Mouse (Mus musculus): ENCODE data around the gene Rtcb. TPM values are rescaled to one million over a fixed set of nuclear protein-coding genes. Genes with fewer than 3 reads are reported as not detected.
A peak's percentile ranks its signal among the peaks of the same experiment; 100 is the strongest.

Gene Rtcb
- total RNA-seq, 1 experiment from 2014 or later = 115 TPM

DNA sequence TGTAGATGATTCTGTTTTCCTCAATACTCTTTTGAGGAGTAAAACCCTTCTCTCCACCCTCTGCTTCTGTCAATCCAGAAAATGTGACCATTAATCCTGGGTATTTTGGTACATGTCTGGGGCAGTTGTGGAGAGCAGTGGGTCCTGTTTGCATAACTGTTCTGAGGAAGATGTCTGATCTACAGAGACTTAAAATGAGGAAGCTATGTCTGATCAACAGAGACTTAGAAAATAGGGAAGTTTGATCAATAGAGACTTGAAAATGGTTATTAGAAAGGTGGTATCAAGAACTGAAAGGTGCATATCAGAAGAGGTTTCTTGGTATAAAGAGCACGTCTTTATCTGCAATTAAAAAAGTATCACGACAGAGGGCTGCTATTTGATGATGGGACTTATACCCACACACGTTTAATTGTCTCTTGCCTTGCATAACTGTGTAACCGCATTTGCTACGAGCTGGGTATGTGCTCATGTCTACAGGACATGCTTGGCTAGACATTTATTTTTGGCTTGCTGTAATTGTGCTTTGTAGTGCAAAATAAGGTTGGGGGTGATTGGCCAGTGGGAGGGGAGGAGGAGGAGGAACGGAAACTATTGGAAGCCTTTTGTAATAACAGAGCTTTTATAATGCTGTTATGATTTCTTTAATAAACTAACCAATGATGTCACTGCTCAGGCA, 5.7 kb downstream of the Rtcb start:
- ATAC-seq (ENCODE audit: extremely low read depth, insufficient number of reproducible peaks, low FRiP score, poor library complexity, severe bottlenecking) = peak; percentile 68

DNA sequence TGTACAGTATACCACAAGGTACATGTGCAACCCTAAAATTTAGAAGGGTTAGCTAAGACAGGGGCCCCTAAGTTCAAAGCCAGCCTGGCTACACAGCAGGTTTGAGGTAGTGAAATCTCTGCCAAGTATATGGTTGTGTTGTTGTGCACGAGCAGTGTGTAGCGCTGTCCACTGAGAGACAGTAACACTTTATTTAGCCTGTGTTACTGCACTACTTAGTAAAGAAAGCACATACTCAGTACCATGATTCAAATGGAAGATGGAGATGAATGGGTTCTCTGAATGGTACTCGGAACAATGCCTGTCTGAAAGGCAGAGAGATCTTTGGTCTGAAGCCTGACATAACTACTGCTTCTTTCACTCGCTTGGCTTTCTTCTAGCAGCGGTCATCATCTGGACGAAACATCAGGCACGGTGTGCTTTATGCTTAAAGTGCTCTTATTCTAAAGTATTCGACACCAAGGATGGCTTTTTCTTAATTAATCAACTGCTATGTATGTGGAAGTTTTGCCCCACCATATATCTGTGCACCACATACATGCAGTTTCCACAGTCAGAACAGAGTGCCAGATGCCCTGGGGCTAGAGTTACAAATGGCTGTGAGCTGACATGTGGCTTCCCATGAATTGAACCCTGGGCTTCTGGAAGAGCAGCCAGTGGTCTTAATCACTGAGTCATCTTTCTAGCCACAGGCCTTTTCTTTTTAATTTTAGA, 9.0 kb downstream of the Rtcb start:
- ATAC-seq (ENCODE audit: extremely low read depth, insufficient number of reproducible peaks, low FRiP score, poor library complexity, severe bottlenecking) = no peak

- no peak for ATAC-seq (ENCODE audit: extremely low read depth, insufficient number of reproducible peaks, low FRiP score, poor library complexity, severe bottlenecking)
These were observed 21.2 kb downstream of the Rtcb start for GRCm38 (mm10) chr10:85936280-85936965.

DNA sequence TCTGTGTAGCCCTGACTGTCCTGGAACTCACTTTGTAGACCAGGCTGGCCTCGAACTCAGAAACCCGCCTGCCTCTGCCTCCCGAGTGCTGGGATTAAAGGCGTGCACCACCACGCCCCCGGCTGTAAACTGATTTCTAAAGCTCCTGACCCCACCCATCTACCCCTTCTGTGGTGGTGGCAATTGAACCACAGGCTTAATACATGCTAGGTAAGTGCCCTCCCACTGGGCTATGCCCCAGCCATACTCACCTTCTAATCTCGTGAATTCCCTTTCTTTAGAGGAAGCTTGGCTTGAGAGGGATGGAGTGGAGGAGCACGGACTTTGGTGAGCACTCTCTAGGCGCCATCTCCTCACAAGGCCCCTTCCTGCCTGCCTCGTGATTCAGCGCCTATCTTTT, 27.7 kb downstream of the Rtcb start:
- ATAC-seq (ENCODE audit: extremely low read depth, insufficient number of reproducible peaks, low FRiP score, poor library complexity, severe bottlenecking) = no peak

DNA sequence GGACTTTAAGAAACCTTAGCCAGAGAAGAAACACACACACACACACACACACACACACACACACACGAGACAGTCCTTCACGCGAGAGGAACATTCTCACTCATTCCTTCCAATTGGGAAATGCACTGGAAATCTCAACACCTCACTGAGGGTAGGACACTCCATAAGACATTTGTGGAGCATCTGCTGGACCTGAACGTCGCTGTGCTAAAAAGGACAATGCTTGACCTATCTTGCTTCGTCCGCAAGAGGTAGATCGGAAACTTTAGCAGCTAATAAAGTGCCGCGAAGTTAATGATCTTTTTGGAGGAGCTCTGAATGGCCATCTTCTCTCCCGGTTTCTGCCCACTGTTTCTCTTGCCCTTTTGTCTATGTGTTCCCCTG, 28.4 kb downstream of the Rtcb start:
- no peak for ATAC-seq (ENCODE audit: extremely low read depth, insufficient number of reproducible peaks, low FRiP score, poor library complexity, severe bottlenecking)

GRCm38 (mm10) chr10:85928499-85929207, 29.0 kb downstream of the Rtcb start:
- ATAC-seq (ENCODE audit: extremely low read depth, insufficient number of reproducible peaks, low FRiP score, poor library complexity, severe bottlenecking) = peak; percentile 72

DNA sequence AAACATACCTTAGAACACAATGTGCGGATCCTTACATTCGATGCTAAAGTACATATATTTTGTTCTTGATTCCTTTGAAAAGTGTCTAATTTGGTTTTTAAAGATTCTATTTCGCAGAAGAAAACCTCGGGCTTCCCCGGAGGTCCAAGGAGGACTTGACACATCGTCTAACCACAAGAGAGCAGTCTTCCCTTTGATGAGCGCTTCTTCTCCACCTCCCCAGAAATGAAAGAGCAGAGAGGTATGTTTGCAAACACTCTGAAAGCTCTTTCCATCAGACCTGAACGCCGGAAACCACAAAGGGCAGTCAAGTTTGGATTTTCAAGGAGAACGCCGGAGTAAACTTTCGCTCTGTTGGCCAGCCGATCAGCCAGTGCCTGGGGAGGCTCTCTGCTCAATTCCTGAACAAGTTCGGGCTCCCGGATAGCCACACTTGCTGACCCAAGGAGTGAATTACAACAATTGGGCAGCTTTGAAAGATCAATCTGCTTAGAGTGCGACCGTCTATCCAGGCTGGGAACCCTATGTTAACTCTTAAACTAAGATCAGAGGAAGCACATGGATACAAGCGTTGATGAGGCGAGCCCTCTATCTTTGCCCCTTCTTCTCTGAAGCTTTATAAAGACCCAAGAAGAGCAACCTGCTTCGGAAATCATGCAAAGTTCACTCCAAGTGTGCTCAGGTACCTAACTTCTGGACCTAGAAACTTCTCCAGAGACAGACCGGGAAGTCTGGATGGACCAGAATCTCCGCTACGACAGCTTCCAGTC, 29.8 kb downstream of the Rtcb start, which contains the start of gene Ascl4:
Gene Ascl4, plus strand, starts transcription at position 6 of the 770 bp plus-strand sequence.
- ATAC-seq (ENCODE audit: extremely low read depth, insufficient number of reproducible peaks, low FRiP score, poor library complexity, severe bottlenecking) = no peak

- peak; percentile 99 for ATAC-seq (ENCODE audit: extremely low read depth, insufficient number of reproducible peaks, low FRiP score, poor library complexity, severe bottlenecking)
These were observed 40.9 kb downstream of the Rtcb start, which contains the start of gene Prdm4 for GRCm38 (mm10) chr10:85916498-85917309. TSS of gene Prdm4 (minus strand) at chr10:85917142.

Other genes with a start within 250 kb of the Rtcb start
- 21.2 and 25.3 TPM in 2 replicates for gene Pwp1, start 128.3 kb downstream of the Rtcb start, total RNA-seq (2017)
- gene Prdm4, start 40.7 kb downstream of the Rtcb start, total RNA-seq (2017) = 36.5 and 50.2 TPM in 2 replicates
- gene Ascl4, start 30.1 kb downstream of the Rtcb start, total RNA-seq (2017) = 1.4 TPM in 1 of 2 replicates, not detected in the other
- not detected in 2 replicates for gene Bpifc, start 54.1 kb upstream of the Rtcb start, total RNA-seq (2017)
- gene Fbxo7, start 64.1 kb upstream of the Rtcb start, total RNA-seq (2017) = 20.7 and 22.0 TPM in 2 replicates